Mouse (Mus musculus) liver, postnatal 0 days (tissue): ENCODE results near the gene Srrt.

Experiments
- CTCF ChIP-seq: sonication (generic); IDR thresholded peaks from 2 replicates; pipeline ENCODE4 v1.5.1; 2016; ENCODE audit warnings: antibody characterized with exemption, low read depth
- EP300 ChIP-seq: IDR thresholded peaks from 2 replicates; pipeline ENCODE4 v1.6.1; 2016; ENCODE audit warnings: antibody characterized with exemption, low read depth, mild to moderate bottlenecking

DNA sequence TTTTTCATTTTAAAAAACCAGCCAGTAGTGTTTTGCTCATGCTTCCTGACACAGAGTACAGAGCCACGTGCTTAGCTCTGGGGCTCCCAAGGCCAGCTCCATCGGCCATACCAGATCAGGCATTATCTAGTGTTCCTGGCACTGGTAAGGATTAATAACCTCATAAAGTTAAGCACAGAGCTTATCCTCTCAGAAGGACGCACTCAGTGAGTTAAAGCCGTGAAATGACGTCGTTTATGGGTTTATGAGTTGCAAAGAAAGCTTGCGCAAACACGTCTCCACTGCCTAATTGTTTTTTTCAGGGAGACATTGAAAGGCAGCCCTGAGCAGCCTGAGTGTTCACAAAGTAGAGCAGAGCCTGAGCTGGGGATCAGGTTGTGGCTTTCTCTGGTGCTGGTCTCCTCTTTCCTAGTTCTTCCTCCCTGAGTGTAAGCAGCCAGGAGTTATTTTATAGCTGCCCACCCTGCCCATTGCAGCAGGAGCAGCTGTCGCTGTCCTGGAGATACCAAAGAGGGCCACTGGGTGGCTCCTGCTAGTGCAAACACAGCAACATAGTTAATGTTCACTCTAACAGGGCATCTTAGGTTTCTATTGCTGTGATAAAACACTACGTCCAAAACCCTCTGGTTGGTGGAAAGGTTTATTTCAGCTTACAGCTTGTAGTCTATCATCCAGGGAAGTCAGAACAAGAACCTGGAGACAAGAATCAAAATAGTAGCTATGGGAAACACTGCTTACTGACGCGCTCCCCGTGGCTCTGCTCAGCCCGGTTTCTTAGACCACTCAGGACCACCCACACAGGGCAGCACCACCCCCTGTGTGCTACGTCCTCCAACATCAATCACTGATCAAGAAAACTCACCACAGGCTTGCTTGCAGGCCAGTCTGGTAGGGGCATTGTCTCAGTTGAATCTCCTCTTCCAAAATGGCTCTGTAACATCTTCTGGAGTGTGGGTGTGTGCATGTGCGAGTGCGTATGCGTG is 29.8 kb downstream of the Srrt start:
- peak; percentile 57 for TF ChIP-seq CTCF
- TF ChIP-seq EP300 = no peak
